Mouse (Mus musculus): ENCODE data around the gene Selenon. TPM values are rescaled to one million over a fixed set of nuclear protein-coding genes. Genes with fewer than 3 reads are reported as not detected.
"Not testable (repeated sequence)": the region's sequence is repeated elsewhere in the genome, so short reads cannot be mapped to it uniquely, and the experiment has no call there.

Selenon gene
- polyA plus RNA-seq, 1 experiment from 2014 or later, result 7.9 TPM

DNA sequence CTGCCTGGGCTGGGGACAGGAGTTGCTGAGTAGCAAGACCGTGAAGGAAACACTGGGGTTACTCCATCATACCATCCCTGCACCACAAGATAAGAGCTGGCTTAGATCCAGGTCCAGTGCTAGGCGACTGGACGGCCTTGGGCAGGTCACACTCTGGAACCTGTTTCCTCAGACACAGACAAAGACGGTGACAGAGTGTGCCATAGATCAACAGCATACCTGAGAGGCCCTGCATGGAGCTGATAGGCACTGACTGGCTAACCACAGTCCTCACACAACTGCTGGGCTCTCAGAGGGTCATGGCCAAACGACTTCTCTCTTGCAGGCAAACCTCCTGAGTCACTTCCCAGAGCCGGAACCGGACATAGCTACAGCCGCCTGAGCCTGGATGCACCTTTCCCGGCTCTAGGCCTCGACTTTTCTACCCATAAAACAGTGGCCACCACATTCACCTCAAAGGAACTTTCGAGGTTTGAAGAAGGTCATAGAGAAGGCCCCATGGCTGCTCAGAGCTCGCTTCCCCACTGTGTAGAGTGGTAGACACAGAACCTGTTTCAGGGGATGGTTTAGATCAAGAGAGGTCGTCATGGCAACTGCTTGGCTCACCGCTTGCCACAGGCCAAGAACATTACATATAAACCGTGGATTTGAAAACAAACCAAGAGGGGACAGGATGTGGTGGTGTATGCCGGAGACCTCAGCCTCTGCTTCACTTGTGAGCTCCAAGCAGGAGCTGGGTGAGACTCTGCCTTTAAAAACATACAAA is 57.0 kb downstream of the Selenon start:
- Histone ChIP-seq H3K27ac (ENCODE audit: low read length) (no peak overlapping the region), H3K9ac (replicated peaks; ENCODE audit: low read depth, low read length) (no peak overlapping the region), H3K4me3 (replicated peaks; ENCODE audit: low read length) (no peak overlapping the region), H3K4me1 (replicated peaks; ENCODE audit: control insufficient read depth, insufficient read depth, low read length) (peaks cover 12% of the 10 kb centered on the region), H3K36me3 (ENCODE audit: control insufficient read depth, insufficient read depth) (no peaks in the 10 kb centered on the region), H3K27me3 (replicated peaks; ENCODE audit: control insufficient read depth, insufficient read depth, low read length) (no peaks in the 10 kb centered on the region), H3K9me3 (ENCODE audit: control insufficient read depth, low read length) (no peaks in the 10 kb centered on the region), H3K4me2 (ENCODE audit: low read length) (no peak overlapping the region)
- 67% methylated on average over 16 of the region's 16 CpGs for WGBS
- no peak for ATAC-seq

- peaks cover 12% of the 10 kb centered on the region for H3K4me1 ChIP-seq (replicated peaks; ENCODE audit: control insufficient read depth, insufficient read depth, low read length)
- not testable (repeated sequence) for H3K27me3 ChIP-seq (replicated peaks; ENCODE audit: control insufficient read depth, insufficient read depth, low read length); H3K9ac ChIP-seq (replicated peaks; ENCODE audit: low read depth, low read length); H3K4me3 ChIP-seq (replicated peaks; ENCODE audit: low read length); H3K36me3 ChIP-seq (ENCODE audit: control insufficient read depth, insufficient read depth); ATAC-seq; H3K9me3 ChIP-seq (ENCODE audit: control insufficient read depth, low read length); H3K27ac ChIP-seq (ENCODE audit: low read length); H3K4me2 ChIP-seq (ENCODE audit: low read length)
- 88% methylated on average over 6 of the region's 6 CpGs for WGBS
These were observed 57.8 kb downstream of the Selenon start for GRCm38 (mm10) chr4:134494161-134494560.

DNA sequence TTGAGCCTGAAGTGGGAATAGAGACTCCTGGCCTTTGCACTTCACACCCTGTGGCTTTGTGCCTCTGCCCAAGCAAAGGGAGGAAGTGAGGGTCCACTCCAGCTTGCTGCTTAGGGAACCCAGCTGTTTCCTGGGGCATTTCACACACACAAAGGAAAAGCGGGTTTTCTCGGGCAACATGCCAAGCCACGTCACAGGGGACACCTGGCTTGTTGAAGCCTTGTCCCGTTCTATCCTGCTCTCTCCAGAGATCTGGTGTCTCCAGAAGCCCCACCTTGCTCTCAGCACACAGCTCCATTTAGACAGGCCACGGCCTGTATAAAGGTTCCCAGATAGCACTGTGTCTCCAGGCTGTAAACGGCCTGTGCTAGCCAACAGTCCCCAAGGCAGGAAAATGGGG is 60.2 kb downstream of the Selenon start:
- H3K4me2 ChIP-seq (ENCODE audit: low read length), result no peak overlapping the region
- no peak overlapping the region for H3K9ac ChIP-seq (replicated peaks; ENCODE audit: low read depth, low read length)
- H3K4me3 ChIP-seq (replicated peaks; ENCODE audit: low read length), result no peak overlapping the region
- H3K27ac ChIP-seq (ENCODE audit: low read length), result no peak overlapping the region
- H3K36me3 ChIP-seq (ENCODE audit: control insufficient read depth, insufficient read depth), result no peaks in the 10 kb centered on the region
- WGBS, result 56% methylated on average over 6 of the region's 6 CpGs
- no peak for ATAC-seq
- H3K4me1 ChIP-seq (replicated peaks; ENCODE audit: control insufficient read depth, insufficient read depth, low read length), result peaks cover 2% of the 10 kb centered on the region; the same call in 1 of the 2 replicates
- H3K9me3 ChIP-seq (ENCODE audit: control insufficient read depth, low read length), result no peaks in the 10 kb centered on the region
- no peaks in the 10 kb centered on the region for H3K27me3 ChIP-seq (replicated peaks; ENCODE audit: control insufficient read depth, insufficient read depth, low read length)

- Histone ChIP-seq H3K4me3 (replicated peaks; ENCODE audit: low read length) (no peak overlapping the region), H3K27ac (ENCODE audit: low read length) (no peak overlapping the region), H3K9ac (replicated peaks; ENCODE audit: low read depth, low read length) (no peak overlapping the region), H3K9me3 (ENCODE audit: control insufficient read depth, low read length) (no peaks in the 10 kb centered on the region), H3K27me3 (replicated peaks; ENCODE audit: control insufficient read depth, insufficient read depth, low read length) (no peaks in the 10 kb centered on the region), H3K4me1 (replicated peaks; ENCODE audit: control insufficient read depth, insufficient read depth, low read length) (0 out of 2 replicates have a peak, but pooled peaks cover 2% of the 10 kb centered on the region), H3K4me2 (ENCODE audit: low read length) (no peak overlapping the region), H3K36me3 (ENCODE audit: control insufficient read depth, insufficient read depth) (no peaks in the 10 kb centered on the region)
- 91% methylated on average over 11 of the region's 11 CpGs for WGBS
- ATAC-seq, result no peak
These were observed 61.8 kb downstream of the Selenon start for GRCm38 (mm10) chr4:134489986-134490665.

- no peak for ATAC-seq
- no peaks in the 10 kb centered on the region for H3K36me3 ChIP-seq (ENCODE audit: control insufficient read depth, insufficient read depth)
- no peak overlapping the region for H3K4me2 ChIP-seq (ENCODE audit: low read length)
- no peak overlapping the region for H3K9ac ChIP-seq (replicated peaks; ENCODE audit: low read depth, low read length)
- H3K9me3 ChIP-seq (ENCODE audit: control insufficient read depth, low read length), result no peaks in the 10 kb centered on the region
- no peak overlapping the region for H3K27ac ChIP-seq (ENCODE audit: low read length)
- WGBS, result 96% methylated on average over 5 of the region's 5 CpGs
- H3K4me3 ChIP-seq (replicated peaks; ENCODE audit: low read length), result no peak overlapping the region
- no peaks in the 10 kb centered on the region for H3K4me1 ChIP-seq (replicated peaks; ENCODE audit: control insufficient read depth, insufficient read depth, low read length)
- H3K27me3 ChIP-seq (replicated peaks; ENCODE audit: control insufficient read depth, insufficient read depth, low read length), result no peaks in the 10 kb centered on the region
These were observed 63.8 kb downstream of the Selenon start for GRCm38 (mm10) chr4:134488211-134488610.

Small RNA genes within 50 kb of the gene (microRNA-seq; reads per million reads assigned to microRNA genes)
- not detected for gene Mir6403

Other genes with a start within 250 kb of the Selenon start
- 0.15 and 0.26 TPM in 2 replicates for gene Trim63, start 237.0 kb downstream of the Selenon start, polyA plus RNA-seq (2015; fragmentation: Nextera tagmentation; extraction: Ambion mirVana)
- gene Slc30a2, start 209.0 kb downstream of the Selenon start, polyA plus RNA-seq (2015; fragmentation: Nextera tagmentation; extraction: Ambion mirVana), result 0.15 and 0.17 TPM in 2 replicates
- gene Extl1, start 168.3 kb downstream of the Selenon start, polyA plus RNA-seq (2015; fragmentation: Nextera tagmentation; extraction: Ambion mirVana), result 0.45 and 0.56 TPM in 2 replicates
- 8.1 and 9.3 TPM in 2 replicates for gene Pafah2, start 155.8 kb downstream of the Selenon start, polyA plus RNA-seq (2015; fragmentation: Nextera tagmentation; extraction: Ambion mirVana)
- gene Stmn1, start 83.8 kb downstream of the Selenon start, polyA plus RNA-seq (2015; fragmentation: Nextera tagmentation; extraction: Ambion mirVana), result 7,901 and 8,250 TPM in 2 replicates
- 14.4 and 14.7 TPM in 2 replicates for gene Paqr7, start 55.5 kb downstream of the Selenon start, polyA plus RNA-seq (2015; fragmentation: Nextera tagmentation; extraction: Ambion mirVana)
- 4.2 and 4.4 TPM in 2 replicates for gene Aunip, start 41.2 kb downstream of the Selenon start, polyA plus RNA-seq (2015; fragmentation: Nextera tagmentation; extraction: Ambion mirVana)
- gene Mtfr1l, start 16.8 kb downstream of the Selenon start, polyA plus RNA-seq (2015; fragmentation: Nextera tagmentation; extraction: Ambion mirVana), result 166 and 180 TPM in 2 replicates
- gene Man1c1, start 152.1 kb upstream of the Selenon start, polyA plus RNA-seq (2015; fragmentation: Nextera tagmentation; extraction: Ambion mirVana), result 2.3 and 2.9 TPM in 2 replicates
- 2.9 and 3.3 TPM in 2 replicates for gene Ldlrap1, start 215.9 kb upstream of the Selenon start, polyA plus RNA-seq (2015; fragmentation: Nextera tagmentation; extraction: Ambion mirVana)

All from forebrain, embryonic 16.5 days (tissue).